Mouse (Mus musculus): ENCODE results near the gene Olfr1418. TPM values are rescaled to one million over a fixed set of nuclear protein-coding genes. Genes with fewer than 3 reads are reported as not detected.

Olfr1418 gene
- polyA plus RNA-seq, 1 experiment from 2014 or later = not detected

DNA sequence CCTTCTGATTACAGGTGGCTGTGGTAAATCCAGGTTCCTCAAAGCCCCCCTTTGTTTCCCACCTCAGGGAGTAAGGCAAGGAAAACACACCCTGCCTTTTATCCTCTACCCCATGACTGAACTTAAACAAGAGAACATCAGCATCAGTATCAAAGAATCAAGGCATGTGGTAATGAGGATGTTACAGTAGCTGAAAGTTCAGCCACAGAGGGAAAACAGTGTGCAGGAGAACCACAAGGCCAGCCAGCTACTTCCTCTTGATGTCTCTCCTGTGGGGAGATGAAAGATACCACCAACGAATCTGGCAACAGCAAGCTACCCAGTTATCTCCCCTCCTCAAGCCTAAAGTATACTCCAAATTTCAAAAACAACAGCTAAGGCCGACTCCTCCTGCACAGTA, 53.6 kb downstream of the Olfr1418 start:
- Histone ChIP-seq H3K27ac (ENCODE audit: low read depth, low read length) (no peak overlapping the region), H3K27me3 (ENCODE audit: control insufficient read depth, insufficient read depth, low read length) (no peaks in the 10 kb centered on the region), H3K9ac (ENCODE audit: low read depth, low read length) (no peak overlapping the region), H3K4me1 (replicated peaks; ENCODE audit: control insufficient read depth, insufficient read depth, low read length) (no peaks in the 10 kb centered on the region), H3K36me3 (ENCODE audit: control insufficient read depth, insufficient read depth, low read length) (no peaks in the 10 kb centered on the region), H3K4me2 (replicated peaks; ENCODE audit: low read depth, low read length) (no peak overlapping the region), H3K9me3 (ENCODE audit: control insufficient read depth, low read length) (no peaks in the 10 kb centered on the region), H3K4me3 (ENCODE audit: low read depth, low read length) (no peak overlapping the region)
- 70% methylated on average over 2 of the region's 2 CpGs for WGBS
- DNase-seq (ENCODE audit: low spot score) = no peak
- ATAC-seq (ENCODE audit: low FRiP score) = no peak

DNA sequence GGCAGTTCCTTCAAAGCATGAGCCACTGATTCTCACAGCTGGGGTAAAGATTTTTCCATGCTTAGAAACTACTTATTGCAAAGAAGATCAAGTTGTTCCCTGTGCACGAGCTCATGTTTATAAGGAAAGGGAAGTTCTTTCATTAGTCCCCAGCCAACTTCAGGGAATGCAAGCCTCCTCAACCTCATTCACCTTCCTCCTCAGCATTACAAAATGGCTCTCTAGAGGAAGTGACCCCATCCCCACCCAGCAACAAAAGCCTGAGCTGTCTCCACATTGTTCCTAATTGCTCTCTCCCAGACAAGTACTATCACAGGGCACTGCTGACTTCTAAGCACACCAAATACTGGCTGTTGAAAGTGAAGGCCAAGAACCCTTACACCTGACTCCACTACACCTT, 56.4 kb downstream of the Olfr1418 start:
- DNase-seq (ENCODE audit: low spot score) (no peak), ATAC-seq (ENCODE audit: low FRiP score) (no peak)
- no peak overlapping the region for H3K4me3 ChIP-seq (ENCODE audit: low read depth, low read length)
- no peaks in the 10 kb centered on the region for H3K27me3 ChIP-seq (ENCODE audit: control insufficient read depth, insufficient read depth, low read length)
- H3K9me3 ChIP-seq (ENCODE audit: control insufficient read depth, low read length) = no peaks in the 10 kb centered on the region
- H3K36me3 ChIP-seq (ENCODE audit: control insufficient read depth, insufficient read depth, low read length) = no peaks in the 10 kb centered on the region
- H3K27ac ChIP-seq (ENCODE audit: low read depth, low read length) = no peak overlapping the region
- H3K9ac ChIP-seq (ENCODE audit: low read depth, low read length) = no peak overlapping the region
- WGBS = 63% methylated on average over 1 of the region's 1 CpGs
- no peak overlapping the region for H3K4me2 ChIP-seq (replicated peaks; ENCODE audit: low read depth, low read length)
- no peaks in the 10 kb centered on the region for H3K4me1 ChIP-seq (replicated peaks; ENCODE audit: control insufficient read depth, insufficient read depth, low read length)

Other genes with a start within 250 kb of the Olfr1418 start
- gene Ms4a2, start 237.3 kb downstream of the Olfr1418 start, polyA plus RNA-seq (2014; fragmentation: Nextera tagmentation; extraction: Ambion mirVana) = 0.15 TPM in 1 of 2 replicates, not detected in the other
- gene Ms4a3, start 220.2 kb downstream of the Olfr1418 start, polyA plus RNA-seq (2014; fragmentation: Nextera tagmentation; extraction: Ambion mirVana) = 0.36 TPM in 1 of 2 replicates, not detected in the other
- gene Oosp2, start 200.5 kb downstream of the Olfr1418 start, polyA plus RNA-seq (2014; fragmentation: Nextera tagmentation; extraction: Ambion mirVana) = not detected in 2 replicates
- not detected in 2 replicates for gene Oosp1, start 169.9 kb downstream of the Olfr1418 start, polyA plus RNA-seq (2014; fragmentation: Nextera tagmentation; extraction: Ambion mirVana)
- not detected in 2 replicates for gene Oosp3, start 164.0 kb downstream of the Olfr1418 start, polyA plus RNA-seq (2014; fragmentation: Nextera tagmentation; extraction: Ambion mirVana)
- not detected in 2 replicates for gene Gif, start 113.5 kb downstream of the Olfr1418 start, polyA plus RNA-seq (2014; fragmentation: Nextera tagmentation; extraction: Ambion mirVana)
- 49.2 and 50.8 TPM in 2 replicates for gene Mrpl16, start 90.7 kb downstream of the Olfr1418 start, polyA plus RNA-seq (2014; fragmentation: Nextera tagmentation; extraction: Ambion mirVana)
- 6.7 and 8.1 TPM in 2 replicates for gene Stx3, start 41.7 kb downstream of the Olfr1418 start, polyA plus RNA-seq (2014; fragmentation: Nextera tagmentation; extraction: Ambion mirVana)
- 0.12 TPM in 1 of 2 replicates, not detected in the other for gene Olfr1417, start 21.8 kb downstream of the Olfr1418 start, polyA plus RNA-seq (2014; fragmentation: Nextera tagmentation; extraction: Ambion mirVana)
- not detected in 2 replicates for gene Olfr1419, start 14.0 kb upstream of the Olfr1418 start, polyA plus RNA-seq (2014; fragmentation: Nextera tagmentation; extraction: Ambion mirVana)
- 0.15 TPM in 1 of 2 replicates, not detected in the other for gene Olfr1420, start 25.5 kb upstream of the Olfr1418 start, polyA plus RNA-seq (2014; fragmentation: Nextera tagmentation; extraction: Ambion mirVana)
- gene Patl1, start 51.3 kb upstream of the Olfr1418 start, polyA plus RNA-seq (2014; fragmentation: Nextera tagmentation; extraction: Ambion mirVana) = 26.5 and 29.2 TPM in 2 replicates
- 7.5 and 8.3 TPM in 2 replicates for gene Osbp, start 104.9 kb upstream of the Olfr1418 start, polyA plus RNA-seq (2014; fragmentation: Nextera tagmentation; extraction: Ambion mirVana)
- not detected in 2 replicates for gene Olfr1423, start 180.3 kb upstream of the Olfr1418 start, polyA plus RNA-seq (2014; fragmentation: Nextera tagmentation; extraction: Ambion mirVana)
- gene Olfr1424, start 201.6 kb upstream of the Olfr1418 start, polyA plus RNA-seq (2014; fragmentation: Nextera tagmentation; extraction: Ambion mirVana) = not detected in 2 replicates
- gene Olfr1425, start 216.7 kb upstream of the Olfr1418 start, polyA plus RNA-seq (2014; fragmentation: Nextera tagmentation; extraction: Ambion mirVana) = not detected in 2 replicates
- not detected in 2 replicates for gene Olfr1426, start 230.9 kb upstream of the Olfr1418 start, polyA plus RNA-seq (2014; fragmentation: Nextera tagmentation; extraction: Ambion mirVana)
- gene Olfr1427, start 242.3 kb upstream of the Olfr1418 start, polyA plus RNA-seq (2014; fragmentation: Nextera tagmentation; extraction: Ambion mirVana) = not detected in 2 replicates

Data from hindbrain, embryonic 11.5 days (tissue).